Mouse (Mus musculus): Measurements from ENCODE around the gene Ephb4.

- TF ChIP-seq POLR2A (IDR thresholded peaks at IDR 0.05; ENCODE audit: control insufficient read depth, extremely low read depth, insufficient read depth, low read length, poor library complexity) (no peak), CTCF (IDR thresholded peaks at IDR 0.05; ENCODE audit: borderline replicate concordance, control insufficient read depth, extremely low read depth, insufficient read depth, low read length, poor library complexity) (no peak)
These were observed 24.7 kb downstream of the Ephb4 start for GRCm38 (mm10) chr5:137374521-137375080.

All from thymus, adult 2 months (tissue).